Mouse (Mus musculus): ENCODE results near the gene Slco2b1. TPM values are rescaled to one million over a fixed set of nuclear protein-coding genes. Genes with fewer than 3 reads are reported as not detected.
A peak's percentile ranks its signal among the peaks of the same experiment; 100 is the strongest.
"Not testable (repeated sequence)": the region's sequence is repeated elsewhere in the genome, so short reads cannot be mapped to it uniquely, and the experiment has no call there.

Slco2b1 gene
- polyA plus RNA-seq (2015; fragmentation: Nextera tagmentation; extraction: Ambion mirVana): 0.13 and 0.15 TPM in 2 replicates

- ATAC-seq (ENCODE audit: low read depth): no peak
- 24% methylated on average over 8 of the region's 8 CpGs for WGBS (ENCODE audit: insufficient replicate concordance)
- no peaks in the 10 kb centered on the region for H3K36me3 ChIP-seq
Measured at GRCm38 (mm10) chr7:99711166-99711565, at the start of gene Slco2b1. Gene Slco2b1, minus strand, starts transcription at chr7:99711340.

GRCm38 (mm10) chr7:99739276-99739675 is 28.1 kb upstream of the Slco2b1 start:
- no peak overlapping the region for H3K9ac ChIP-seq
- ATAC-seq (ENCODE audit: low read depth) (no peak), DNase-seq (no peak)
- 64% methylated on average over 9 of the region's 9 CpGs for WGBS (ENCODE audit: insufficient replicate concordance)
- no peaks in the 10 kb centered on the region for H3K9me3 ChIP-seq (replicated peaks)
- no peak overlapping the region for H3K27ac ChIP-seq
- H3K4me3 ChIP-seq (replicated peaks): no peak overlapping the region
- H3K4me1 ChIP-seq (replicated peaks): peaks cover 6% of the 10 kb centered on the region
- no peaks in the 10 kb centered on the region for H3K27me3 ChIP-seq
- no peak overlapping the region for H3K4me2 ChIP-seq
- no peaks in the 10 kb centered on the region for H3K36me3 ChIP-seq

More at GRCm38 (mm10) chr7:99711166-99711565, at the start of gene Slco2b1:
- H3K9me3 ChIP-seq (replicated peaks): no peaks in the 10 kb centered on the region
- peaks cover 8% of the 10 kb centered on the region; the same call in 1 of the 2 replicates for H3K27me3 ChIP-seq
- H3K27ac ChIP-seq: no peak within 1 kb of the TSS
- H3K4me3 ChIP-seq (replicated peaks): no peak within 1 kb of the TSS
- peaks cover 9% of the 10 kb centered on the region; the same call in 1 of the 2 replicates for H3K4me1 ChIP-seq (replicated peaks)
- DNase-seq: no peak
- no peak within 1 kb of the TSS for H3K9ac ChIP-seq
- H3K4me2 ChIP-seq: no peak within 1 kb of the TSS

GRCm38 (mm10) chr7:99735491-99735890 is 24.4 kb upstream of the Slco2b1 start:
- H3K36me3 ChIP-seq; H3K9me3 ChIP-seq (replicated peaks); H3K27ac ChIP-seq; ATAC-seq (ENCODE audit: low read depth); H3K4me2 ChIP-seq; H3K9ac ChIP-seq; DNase-seq; H3K4me1 ChIP-seq (replicated peaks); H3K27me3 ChIP-seq; H3K4me3 ChIP-seq (replicated peaks): not testable (repeated sequence)
- WGBS (ENCODE audit: insufficient replicate concordance): 85% methylated on average over 9 of the region's 9 CpGs

GRCm38 (mm10) chr7:99734612-99735011 is 23.5 kb upstream of the Slco2b1 start:
- H3K4me2 ChIP-seq: no peak overlapping the region
- ATAC-seq (ENCODE audit: low read depth): peak; percentile 47; the same call in 1 of the 2 replicates
- no peaks in the 10 kb centered on the region for H3K27me3 ChIP-seq
- no peak overlapping the region for H3K4me3 ChIP-seq (replicated peaks)
- no peak overlapping the region for H3K27ac ChIP-seq
- H3K9me3 ChIP-seq (replicated peaks): no peaks in the 10 kb centered on the region
- H3K4me1 ChIP-seq (replicated peaks): peaks cover 8% of the 10 kb centered on the region
- no peaks in the 10 kb centered on the region for H3K36me3 ChIP-seq
- DNase-seq: no peak
- 40% methylated on average over 2 of the region's 2 CpGs for WGBS (ENCODE audit: insufficient replicate concordance)
- H3K9ac ChIP-seq: no peak overlapping the region

GRCm38 (mm10) chr7:99729973-99730372 is 18.8 kb upstream of the Slco2b1 start, which contains the start of gene Olfr520:
Gene Olfr520, plus strand, starts transcription at chr7:99730273.
- no peaks in the 10 kb centered on the region for H3K27me3 ChIP-seq
- no peak within 1 kb of the TSS for H3K9ac ChIP-seq
- H3K4me1 ChIP-seq (replicated peaks): peaks cover 8% of the 10 kb centered on the region
- no peak within 1 kb of the TSS for H3K27ac ChIP-seq
- WGBS (ENCODE audit: insufficient replicate concordance): 77% methylated on average over 2 of the region's 2 CpGs
- no peak for ATAC-seq (ENCODE audit: low read depth)
- no peaks in the 10 kb centered on the region for H3K9me3 ChIP-seq (replicated peaks)
- no peak within 1 kb of the TSS for H3K4me3 ChIP-seq (replicated peaks)
- no peak for DNase-seq
- H3K4me2 ChIP-seq: no peak within 1 kb of the TSS
- no peaks in the 10 kb centered on the region for H3K36me3 ChIP-seq

- WGBS (ENCODE audit: insufficient replicate concordance): 59% methylated on average over 2 of the region's 2 CpGs
- no peaks in the 10 kb centered on the region for H3K27me3 ChIP-seq
- no peaks in the 10 kb centered on the region for H3K9me3 ChIP-seq (replicated peaks)
- no peaks in the 10 kb centered on the region for H3K4me1 ChIP-seq (replicated peaks)
- DNase-seq (no peak), ATAC-seq (ENCODE audit: low read depth) (no peak)
- H3K9ac ChIP-seq: no peak overlapping the region
- no peak overlapping the region for H3K4me2 ChIP-seq
- H3K36me3 ChIP-seq: no peaks in the 10 kb centered on the region
- H3K27ac ChIP-seq: no peak overlapping the region
- no peak overlapping the region for H3K4me3 ChIP-seq (replicated peaks)
Measured at GRCm38 (mm10) chr7:99716536-99716935, 5.4 kb upstream of the Slco2b1 start.

GRCm38 (mm10) chr7:99712431-99712830 is 1.3 kb upstream of the Slco2b1 start:
- peaks cover 8% of the 10 kb centered on the region; the same call in 1 of the 2 replicates for H3K27me3 ChIP-seq
- 68% methylated on average over 4 of the region's 4 CpGs for WGBS (ENCODE audit: insufficient replicate concordance)
- no peaks in the 10 kb centered on the region for H3K4me1 ChIP-seq (replicated peaks)
- no peak overlapping the region for H3K27ac ChIP-seq
- H3K4me3 ChIP-seq (replicated peaks): no peak overlapping the region
- no peaks in the 10 kb centered on the region for H3K9me3 ChIP-seq (replicated peaks)
- H3K9ac ChIP-seq: no peak overlapping the region
- no peak overlapping the region for H3K4me2 ChIP-seq
- H3K36me3 ChIP-seq: no peaks in the 10 kb centered on the region
- DNase-seq (no peak), ATAC-seq (ENCODE audit: low read depth) (no peak)

GRCm38 (mm10) chr7:99710476-99710875 is 664 bp downstream of the Slco2b1 start:
- Histone ChIP-seq H3K27me3 (peaks cover 8% of the 10 kb centered on the region; the same call in 1 of the 2 replicates), H3K4me1 (replicated peaks) (peaks cover 9% of the 10 kb centered on the region; the same call in 1 of the 2 replicates), H3K4me3 (replicated peaks) (no peak overlapping the region), H3K9ac (no peak overlapping the region), H3K36me3 (no peaks in the 10 kb centered on the region), H3K9me3 (replicated peaks) (no peaks in the 10 kb centered on the region), H3K4me2 (no peak overlapping the region), H3K27ac (no peak overlapping the region)
- ATAC-seq (ENCODE audit: low read depth) (no peak), DNase-seq (peak; percentile 17)
- 10% methylated on average over 1 of the region's 1 CpGs for WGBS (ENCODE audit: insufficient replicate concordance)

GRCm38 (mm10) chr7:99709992-99710391 is 1.1 kb downstream of the Slco2b1 start:
- no peak for ATAC-seq (ENCODE audit: low read depth)
- no peak for DNase-seq
- Histone ChIP-seq H3K4me1 (replicated peaks) (peaks cover 9% of the 10 kb centered on the region; the same call in 1 of the 2 replicates), H3K27me3 (peaks cover 8% of the 10 kb centered on the region; the same call in 1 of the 2 replicates), H3K9ac (no peak overlapping the region), H3K36me3 (no peaks in the 10 kb centered on the region), H3K4me3 (replicated peaks) (no peak overlapping the region), H3K4me2 (no peak overlapping the region), H3K9me3 (replicated peaks) (no peaks in the 10 kb centered on the region), H3K27ac (no peak overlapping the region)
- 51% methylated on average over 7 of the region's 7 CpGs for WGBS (ENCODE audit: insufficient replicate concordance)

GRCm38 (mm10) chr7:99708750-99709149 is 2.4 kb downstream of the Slco2b1 start:
- no peak for ATAC-seq (ENCODE audit: low read depth)
- no peak overlapping the region for H3K9ac ChIP-seq

GRCm38 (mm10) chr7:99708301-99708721 is 2.8 kb downstream of the Slco2b1 start:
- no peak overlapping the region for H3K4me2 ChIP-seq
- H3K4me1 ChIP-seq (replicated peaks): peaks cover 9% of the 10 kb centered on the region; the same call in 1 of the 2 replicates
- WGBS (ENCODE audit: insufficient replicate concordance): 55% methylated on average over 8 of the region's 8 CpGs
- H3K9ac ChIP-seq: no peak overlapping the region
- no peaks in the 10 kb centered on the region for H3K36me3 ChIP-seq
- no peaks in the 10 kb centered on the region for H3K9me3 ChIP-seq (replicated peaks)
- ATAC-seq (ENCODE audit: low read depth) (no peak), DNase-seq (no peak)
- H3K27me3 ChIP-seq: peaks cover 8% of the 10 kb centered on the region; the same call in 1 of the 2 replicates
- no peak overlapping the region for H3K27ac ChIP-seq
- H3K4me3 ChIP-seq (replicated peaks): no peak overlapping the region

More at GRCm38 (mm10) chr7:99708750-99709149, 2.4 kb downstream of the Slco2b1 start:
- Histone ChIP-seq H3K27me3 (peaks cover 8% of the 10 kb centered on the region; the same call in 1 of the 2 replicates), H3K4me2 (no peak overlapping the region), H3K9me3 (replicated peaks) (no peaks in the 10 kb centered on the region), H3K27ac (no peak overlapping the region), H3K4me3 (replicated peaks) (no peak overlapping the region), H3K36me3 (no peaks in the 10 kb centered on the region), H3K4me1 (replicated peaks) (peaks cover 9% of the 10 kb centered on the region; the same call in 1 of the 2 replicates)
- 49% methylated on average over 5 of the region's 5 CpGs for WGBS (ENCODE audit: insufficient replicate concordance)
- DNase-seq: no peak

GRCm38 (mm10) chr7:99707671-99708070 is 3.5 kb downstream of the Slco2b1 start:
- no peak overlapping the region for H3K27ac ChIP-seq
- H3K36me3 ChIP-seq: no peaks in the 10 kb centered on the region
- ATAC-seq (ENCODE audit: low read depth) (no peak), DNase-seq (no peak)
- no peak overlapping the region for H3K4me3 ChIP-seq (replicated peaks)
- 62% methylated on average over 6 of the region's 6 CpGs for WGBS (ENCODE audit: insufficient replicate concordance)
- H3K4me2 ChIP-seq: no peak overlapping the region
- H3K4me1 ChIP-seq (replicated peaks): peaks cover 9% of the 10 kb centered on the region; the same call in 1 of the 2 replicates
- H3K9me3 ChIP-seq (replicated peaks): no peaks in the 10 kb centered on the region
- no peak overlapping the region for H3K9ac ChIP-seq
- H3K27me3 ChIP-seq: peaks cover 8% of the 10 kb centered on the region; the same call in 1 of the 2 replicates
